Mouse (Mus musculus) MEL (cell line): Measurements from ENCODE around the gene Fkbp15.

Experiments
- CTCF ChIP-seq, 3 experiments: IDR thresholded peaks in 2 of 3; conservative IDR thresholded peaks in 1 of 3; 2 replicates each; pipeline ENCODE4 v1.5.1; 2011 to 2012; ENCODE audit warnings: low read length in 3 of 3, low read depth in 2 of 3, mild to moderate bottlenecking in 2 of 3, improper control_type of control experiment in 1 of 3, inconsistent platforms in 1 of 3, mixed read lengths in 1 of 3, moderate library complexity in 1 of 3; ENCODE audit not compliant: control insufficient read depth in 1 of 3, insufficient read depth in 1 of 3, poor library complexity in 1 of 3, severe bottlenecking in 1 of 3
- EP300 ChIP-seq, 2 experiments: IDR thresholded peaks; 2 replicates each; pipeline ENCODE4 v1.6.1; 2011; ENCODE audit warnings: improper control_type of control experiment in 2 of 2, low read length in 2 of 2, low read depth in 1 of 2, mild to moderate bottlenecking in 1 of 2
- GATA1 ChIP-seq: IDR thresholded peaks from 2 replicates; pipeline ENCODE4 v1.6.1; 2011; ENCODE audit warnings: low read depth, low read length, improper control_type of control experiment
- JUND ChIP-seq: IDR thresholded peaks from 2 replicates; pipeline ENCODE4 v1.6.1; 2011; ENCODE audit warnings: low read depth, mild to moderate bottlenecking, improper control_type of control experiment, low read length
- MAX ChIP-seq: IDR thresholded peaks from 2 replicates; pipeline ENCODE4 v1.6.1; 2011; ENCODE audit warnings: low read length, improper control_type of control experiment
- MEF2A ChIP-seq: IDR thresholded peaks from 2 replicates; pipeline ENCODE4 v1.6.1; 2014; ENCODE audit warnings: low read depth, mild to moderate bottlenecking, inconsistent platforms, low read length, improper control_type of control experiment; ENCODE audit not compliant: poor library complexity, insufficient replicate concordance, severe bottlenecking; ENCODE audit errors: extremely low read depth
- POLR2A ChIP-seq, 2 experiments: IDR thresholded peaks; 2 replicates each; pipeline ENCODE4 v1.6.1; 2011 to 2012; ENCODE audit warnings: low read length in 2 of 2, mild to moderate bottlenecking in 2 of 2, control low read depth in 1 of 2, improper control_type of control experiment in 1 of 2, low read depth in 1 of 2, moderate library complexity in 1 of 2; ENCODE audit not compliant: control insufficient read depth in 1 of 2, insufficient read depth in 1 of 2, poor library complexity in 1 of 2
- RAD21 ChIP-seq: IDR thresholded peaks from 2 replicates; pipeline ENCODE4 v1.6.1; 2011; ENCODE audit warnings: mild to moderate bottlenecking, low read depth, low read length, improper control_type of control experiment
- RCOR1 ChIP-seq: IDR thresholded peaks from 2 replicates; pipeline ENCODE4 v1.6.1; 2012; ENCODE audit warnings: low read depth, mild to moderate bottlenecking, inconsistent platforms, low read length, improper control_type of control experiment
- TCF12 ChIP-seq: IDR thresholded peaks from 2 replicates; pipeline ENCODE4 v1.6.1; 2014; ENCODE audit warnings: low read depth, mild to moderate bottlenecking, inconsistent platforms, low read length, improper control_type of control experiment, moderate library complexity
- USF1 ChIP-seq: IDR thresholded peaks from 2 replicates; pipeline ENCODE4 v1.6.1; 2014; ENCODE audit warnings: low read depth, mild to moderate bottlenecking, inconsistent platforms, low read length, improper control_type of control experiment, moderate library complexity
- ZC3H11A ChIP-seq: IDR thresholded peaks from 2 replicates; pipeline ENCODE4 v1.6.1; 2012; ENCODE audit warnings: low read depth, mild to moderate bottlenecking, inconsistent platforms, low read length, improper control_type of control experiment
- ZMIZ1 ChIP-seq: IDR thresholded peaks from 2 replicates; pipeline ENCODE4 v1.6.1; 2012; ENCODE audit warnings: low read depth, mild to moderate bottlenecking, inconsistent platforms, low read length, improper control_type of control experiment, moderate library complexity

DNA sequence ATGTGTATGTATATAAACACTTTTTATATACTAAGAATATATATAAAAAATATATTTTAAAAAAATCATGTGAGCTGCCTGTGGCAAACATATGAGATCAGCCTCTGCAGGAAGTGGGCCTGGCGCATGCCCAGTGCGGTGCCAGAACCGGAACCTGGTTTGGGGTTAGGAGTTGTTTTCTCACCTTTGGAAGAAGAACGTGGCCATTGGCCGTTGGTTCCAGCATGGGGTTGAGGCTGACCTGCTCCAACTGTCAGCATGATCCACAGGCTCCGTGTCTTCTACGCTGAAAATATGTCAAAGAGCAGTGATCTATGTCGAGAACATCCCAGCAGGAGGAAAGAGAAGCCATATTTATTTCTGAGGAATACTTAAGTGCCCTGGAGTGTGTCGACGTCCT is 86.4 kb downstream of the Fkbp15 start:
- TF ChIP-seq MAX, result no peak
- TF ChIP-seq CTCF (IDR thresholded peaks at IDR 0.05 in 2 of 3, conservative IDR thresholded peaks at IDR 0.05 in 1 of 3; ENCODE audit: control insufficient read depth in 1 of 3, insufficient read depth in 1 of 3, low read depth in 2 of 3, low read length in 3 of 3, poor library complexity in 1 of 3, severe bottlenecking in 1 of 3), result no peak
- TF ChIP-seq EP300 (IDR thresholded peaks at IDR 0.05; ENCODE audit: low read depth in 1 of 2, low read length in 2 of 2), result no peak
- no peak for TF ChIP-seq RAD21
- no peak for TF ChIP-seq ZC3H11A
- no peak for TF ChIP-seq ZMIZ1
- TF ChIP-seq GATA1, result no peak
- no peak for TF ChIP-seq POLR2A (IDR thresholded peaks at IDR 0.05; ENCODE audit: control insufficient read depth in 1 of 2, insufficient read depth in 1 of 2, low read depth in 1 of 2, low read length in 2 of 2, poor library complexity in 1 of 2)
- TF ChIP-seq JUND, result no peak
- TF ChIP-seq USF1, result no peak
- TF ChIP-seq RCOR1, result no peak
- no peak for TF ChIP-seq TCF12
- TF ChIP-seq MEF2A, result no peak
